Mouse (Mus musculus) heart, embryonic 14.5 days (tissue): ENCODE results near the gene Mstn. TPM values are rescaled to one million over a fixed set of nuclear protein-coding genes. Genes with fewer than 3 reads are reported as not detected.

ENCODE experiments used
- ATAC-seq: fragments of 200-750 bp; cut with Nextera tagmentation; 2 replicates; pipeline ENCODE4 v1.8.0; 2017; ENCODE audit warnings: low read depth, moderate TSS enrichment; ENCODE audit not compliant: insufficient number of reproducible peaks, insufficient read depth, low FRiP score
- H3K27ac ChIP-seq, 2 experiments: fragments of 200-500 bp in 1 of 2; fragments of 300-500 bp in 1 of 2; sonication (generic) in 1 of 2; replicated peaks in 1 of 2; 2 replicates each; pipeline ENCODE4 v1.5.1; 2012 to 2014; ENCODE audit warnings: low read depth in 2 of 2, low read length in 2 of 2, control low read depth in 1 of 2, mild to moderate bottlenecking in 1 of 2, mixed read lengths in 1 of 2; ENCODE audit not compliant: control insufficient read depth in 1 of 2, insufficient read depth in 1 of 2
- H3K27me3 ChIP-seq: fragments of 300-500 bp; sonication (generic); 2 replicates; pipeline ENCODE4 v1.6.1; 2014; ENCODE audit warnings: mild to moderate bottlenecking, low read length, control low read depth; ENCODE audit not compliant: control insufficient read depth, insufficient read depth
- H3K36me3 ChIP-seq: fragments of 300-500 bp; sonication (generic); 2 replicates; pipeline ENCODE4 v1.6.1; 2014; ENCODE audit warnings: mild to moderate bottlenecking, control low read depth, low read length, mixed read lengths; ENCODE audit not compliant: control insufficient read depth, insufficient read depth
- H3K4me1 ChIP-seq, 2 experiments: fragments of 200-500 bp in 1 of 2; fragments of 300-500 bp in 1 of 2; sonication (generic) in 1 of 2; 2 replicates each; pipeline ENCODE4 v1.6.1; 2012 to 2014; ENCODE audit warnings: low read length in 2 of 2, control low read depth in 1 of 2, mixed read lengths in 1 of 2; ENCODE audit not compliant: control insufficient read depth in 2 of 2, insufficient read depth in 2 of 2
- H3K4me2 ChIP-seq: fragments of 300-500 bp; sonication (generic); 2 replicates; pipeline ENCODE4 v1.6.1; 2014; ENCODE audit warnings: mild to moderate bottlenecking, low read length
- H3K4me3 ChIP-seq, 2 experiments: fragments of 200-500 bp in 1 of 2; fragments of 300-500 bp in 1 of 2; sonication (generic) in 1 of 2; 2 replicates each; pipeline ENCODE4 v1.5.1; 2012 to 2014; ENCODE audit warnings: low read length in 2 of 2, mild to moderate bottlenecking in 2 of 2, control low read depth in 1 of 2, low read depth in 1 of 2, moderate library complexity in 1 of 2; ENCODE audit not compliant: control insufficient read depth in 1 of 2, insufficient read depth in 1 of 2
- H3K9ac ChIP-seq: fragments of 300-500 bp; sonication (generic); 2 replicates; pipeline ENCODE4 v1.6.1; 2014; ENCODE audit warnings: mild to moderate bottlenecking, low read length
- H3K9me3 ChIP-seq: fragments of 300-500 bp; sonication (generic); 2 replicates; pipeline ENCODE4 v1.6.1; 2016; ENCODE audit warnings: low read length, control low read depth; ENCODE audit not compliant: control insufficient read depth
- WGBS: fragments of 180-500 bp; shearing (Covaris S2); extraction: QIAGEN DNeasy Blood & Tissue Kit; methylation state at CpG from one replicate; pipeline ENCODE4 v1.1.7; 2014; 5-methylcytosine and 5-hydroxymethylcytosine counted together
- polyA plus RNA-seq: library from polyadenylated mRNA; unstranded; fragments of >200 nt; fragmentation: Nextera tagmentation; extraction: Ambion mirVana; gene quantifications from 2 replicates; pipeline ENCODE4 v1.2.1, GENCODE M21; 2014

The Mstn gene
- polyA plus RNA-seq, 1 experiment from 2014 or later, result 3.9 TPM

DNA sequence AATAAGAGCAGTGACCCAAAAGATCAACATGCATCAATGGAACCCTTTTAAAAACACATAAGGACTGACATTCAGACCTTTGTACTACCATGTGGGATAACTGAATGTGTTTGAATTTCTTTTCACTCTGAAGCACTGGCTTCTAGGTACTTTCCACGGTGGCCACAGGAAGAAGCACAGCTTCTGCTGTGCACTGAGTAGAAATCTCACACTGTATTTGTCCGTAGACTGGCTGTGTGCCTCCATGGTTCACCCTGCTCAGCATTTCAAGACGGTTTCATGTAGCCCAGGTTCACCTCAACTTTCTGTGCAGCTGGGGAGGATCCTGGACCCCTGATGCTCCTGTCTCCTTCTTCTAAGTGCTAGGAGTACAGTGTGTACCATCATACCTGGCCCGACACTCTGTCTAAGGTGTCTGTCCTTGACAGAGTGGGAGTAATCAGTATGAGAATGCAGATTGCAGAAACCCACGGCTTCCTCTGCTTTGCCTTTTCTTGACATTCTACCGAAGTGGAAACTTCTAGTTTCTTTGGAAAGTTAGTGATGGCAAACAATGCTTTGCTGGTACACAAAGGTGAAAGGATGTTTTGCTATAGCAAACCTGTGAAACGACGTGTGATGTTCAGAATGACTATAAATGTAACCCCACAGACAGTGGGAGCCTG lies 11.5 kb upstream of the Mstn start:
- WGBS, result 77% methylated on average over 8 of the region's 8 CpGs

DNA sequence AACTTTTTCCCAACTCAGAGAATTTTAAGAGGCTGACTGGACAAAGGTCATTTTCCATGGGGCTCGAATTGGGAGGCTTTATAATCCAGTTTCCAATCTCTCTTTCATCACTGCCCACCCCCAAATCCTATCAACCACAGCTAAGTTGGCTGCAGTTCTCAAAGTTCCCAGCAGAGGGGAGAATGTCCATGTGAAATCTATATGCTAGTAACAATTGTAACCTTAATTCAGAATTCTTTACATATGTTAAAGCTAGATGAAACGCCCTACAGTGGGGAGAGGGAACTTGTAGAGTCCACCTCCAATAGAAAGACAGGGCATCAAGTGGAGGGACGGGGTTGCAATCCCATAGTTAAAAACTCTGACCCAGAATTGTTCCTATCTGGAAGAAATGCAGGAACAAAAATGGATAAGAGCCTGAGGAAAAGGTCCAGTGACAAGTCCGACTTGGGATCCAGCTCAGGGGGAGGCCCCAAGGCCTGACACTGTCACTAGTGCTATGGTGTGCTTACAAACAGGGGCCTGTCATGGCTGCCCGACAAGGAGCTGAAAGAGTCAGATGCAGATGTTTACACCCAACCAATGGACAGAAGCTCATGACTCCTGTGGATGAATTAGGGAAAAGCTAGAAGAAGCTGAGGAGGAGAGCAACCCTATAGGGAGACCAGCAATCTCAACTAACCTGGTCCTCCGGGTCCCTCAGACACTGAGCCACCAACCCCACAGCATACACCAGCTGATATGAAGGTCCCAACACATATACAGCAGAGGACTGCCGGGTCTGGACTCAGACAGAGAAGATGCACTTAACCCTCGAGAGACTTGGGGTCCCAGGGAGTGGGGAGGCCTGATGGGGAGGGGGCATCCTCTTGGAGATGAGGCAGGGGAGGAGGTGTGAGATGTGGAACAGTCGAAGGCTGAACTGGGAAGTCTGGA lies 8.1 kb upstream of the Mstn start:
- 40% methylated on average over 9 of the region's 9 CpGs for WGBS
- H3K9me3 ChIP-seq, result no peaks in the 10 kb centered on the region

More for the DNA sequence above, 11.5 kb upstream of the Mstn start:
- Histone ChIP-seq H3K27me3 (no peaks in the 10 kb centered on the region), H3K36me3 (no peaks in the 10 kb centered on the region), H3K4me1 (no peaks in the 10 kb centered on the region), H3K9ac (no peak overlapping the region), H3K4me3 (no peak overlapping the region), H3K4me2 (no peak overlapping the region), H3K9me3 (no peaks in the 10 kb centered on the region), H3K27ac (no peak overlapping the region)
- ATAC-seq, result no peak

DNA sequence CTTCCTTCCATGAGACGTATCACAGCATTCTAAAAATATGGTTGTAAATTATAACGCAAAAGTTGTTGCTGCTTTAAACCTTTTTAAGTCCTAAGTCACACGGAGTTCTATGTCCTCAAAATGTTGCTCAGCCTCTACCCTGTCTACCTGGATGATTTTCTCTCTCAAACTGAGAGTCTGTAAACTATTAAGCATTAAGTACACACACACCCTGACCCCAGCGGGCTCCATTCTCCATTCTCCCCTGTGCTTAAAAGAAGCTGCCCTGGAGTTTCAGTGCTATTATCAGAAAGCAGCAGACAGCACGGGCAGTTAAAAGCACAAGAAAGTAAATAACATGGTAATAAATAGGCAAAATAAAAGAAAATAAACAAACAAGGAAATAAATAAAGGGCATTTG lies 2.3 kb upstream of the Mstn start:
- Histone ChIP-seq H3K36me3 (no peaks in the 10 kb centered on the region), H3K9ac (no peak overlapping the region; the same call in 1 of the 2 replicates), H3K9me3 (no peaks in the 10 kb centered on the region), H3K27ac (no peak overlapping the region), H3K27me3 (no peaks in the 10 kb centered on the region), H3K4me1 (peaks cover 4 to 10% of the 10 kb centered on the region in 2 experiments; a peak in 2 of 4 replicates), H3K4me3 (no peak overlapping the region), H3K4me2 (no peak overlapping the region)
- ATAC-seq, result no peak
- 83% methylated on average over 5 of the region's 5 CpGs for WGBS

More for the DNA sequence above, 8.1 kb upstream of the Mstn start:
- H3K9ac ChIP-seq, result no peak overlapping the region
- no peak overlapping the region for H3K27ac ChIP-seq
- H3K4me1 ChIP-seq, result no peaks in the 10 kb centered on the region
- no peak for ATAC-seq
- no peaks in the 10 kb centered on the region for H3K36me3 ChIP-seq
- H3K4me3 ChIP-seq, result no peak overlapping the region
- no peak overlapping the region for H3K4me2 ChIP-seq
- H3K27me3 ChIP-seq, result no peaks in the 10 kb centered on the region

DNA sequence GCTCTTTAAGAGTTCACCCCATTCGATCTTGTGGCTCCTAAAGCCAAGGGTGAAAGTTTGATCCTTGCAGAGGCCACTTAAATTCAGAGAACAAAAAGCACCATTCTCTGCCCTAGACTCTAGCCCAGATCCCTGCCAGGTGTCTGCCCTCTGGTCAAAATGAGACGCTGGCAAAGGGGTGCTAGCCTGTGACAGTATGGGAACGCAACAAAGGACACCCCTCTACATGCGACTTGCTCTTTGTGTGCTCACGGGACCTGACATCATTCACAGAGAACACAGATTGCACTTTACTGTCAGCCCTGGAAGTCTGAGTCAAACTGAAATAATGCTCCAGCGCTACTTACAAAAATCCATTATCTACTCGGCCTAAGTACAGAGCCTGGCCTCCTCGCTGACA lies 941 bp upstream of the Mstn start:
- Histone ChIP-seq H3K4me2 (peak overlapping the region; percentile 34), H3K9ac (no peak overlapping the region), H3K9me3 (no peaks in the 10 kb centered on the region), H3K36me3 (no peaks in the 10 kb centered on the region), H3K4me1 (peaks cover 4 to 10% of the 10 kb centered on the region in 2 experiments; a peak in 2 of 4 replicates), H3K4me3 (no peak overlapping the region), H3K27me3 (no peaks in the 10 kb centered on the region), H3K27ac (peak overlapping the region; percentile 3 to 38; a peak in 2 of 4 replicates)
- ATAC-seq, result no peak
- 34% methylated on average over 8 of the region's 8 CpGs for WGBS

DNA sequence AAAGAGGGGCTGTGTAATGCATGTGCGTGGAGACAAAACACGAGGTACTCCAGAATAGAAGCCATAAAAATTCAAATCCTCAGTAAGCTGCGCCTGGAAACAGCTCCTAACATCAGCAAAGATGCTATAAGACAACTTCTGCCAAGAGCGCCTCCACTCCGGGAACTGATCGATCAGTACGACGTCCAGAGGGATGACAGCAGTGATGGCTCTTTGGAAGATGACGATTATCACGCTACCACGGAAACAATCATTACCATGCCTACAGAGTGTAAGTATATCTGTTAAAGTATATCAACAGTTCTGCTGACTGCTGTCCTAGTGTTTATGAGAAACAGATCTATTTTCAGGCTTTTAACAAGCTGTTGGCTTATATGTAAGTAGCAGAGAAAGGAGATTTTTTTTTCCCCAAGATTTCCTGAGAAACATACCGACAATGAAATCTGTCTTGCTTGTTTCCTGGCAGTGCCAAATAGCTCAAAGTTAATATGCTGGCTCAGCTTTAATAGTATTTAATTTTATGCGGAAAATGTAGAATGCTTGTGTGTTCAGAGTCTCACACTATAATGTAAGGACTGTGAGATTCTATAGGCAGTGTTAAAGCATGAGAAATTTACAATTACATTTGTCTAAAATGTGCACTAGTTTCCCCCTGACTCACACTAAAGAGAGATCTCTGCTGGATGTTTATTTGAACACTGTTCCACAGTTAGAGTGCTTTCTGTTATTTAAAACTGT lies 600 bp downstream of the Mstn start:
- Histone ChIP-seq H3K4me2 (peak overlapping the region; percentile 12; the same call in 1 of the 2 replicates), H3K9me3 (no peaks in the 10 kb centered on the region), H3K4me3 (no peak overlapping the region), H3K27ac (no peak overlapping the region; a peak in 1 of 4 replicates), H3K36me3 (no peaks in the 10 kb centered on the region), H3K9ac (no peak overlapping the region), H3K4me1 (peaks cover 4 to 10% of the 10 kb centered on the region in 2 experiments; a peak in 2 of 4 replicates), H3K27me3 (no peaks in the 10 kb centered on the region)
- WGBS, result 57% methylated on average over 13 of the region's 13 CpGs
- ATAC-seq, result no peak

DNA sequence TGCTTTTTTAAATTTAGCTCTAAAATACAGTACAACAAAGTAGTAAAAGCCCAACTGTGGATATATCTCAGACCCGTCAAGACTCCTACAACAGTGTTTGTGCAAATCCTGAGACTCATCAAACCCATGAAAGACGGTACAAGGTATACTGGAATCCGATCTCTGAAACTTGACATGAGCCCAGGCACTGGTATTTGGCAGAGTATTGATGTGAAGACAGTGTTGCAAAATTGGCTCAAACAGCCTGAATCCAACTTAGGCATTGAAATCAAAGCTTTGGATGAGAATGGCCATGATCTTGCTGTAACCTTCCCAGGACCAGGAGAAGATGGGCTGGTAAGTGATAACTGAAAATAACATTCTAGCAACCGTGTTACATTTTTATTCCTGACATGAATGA lies 2.5 kb downstream of the Mstn start:
- Histone ChIP-seq H3K4me1 (peaks cover 4 to 10% of the 10 kb centered on the region in 2 experiments; a peak in 2 of 4 replicates), H3K27me3 (no peaks in the 10 kb centered on the region), H3K27ac (no peak overlapping the region), H3K9me3 (no peaks in the 10 kb centered on the region), H3K4me2 (no peak overlapping the region), H3K9ac (no peak overlapping the region), H3K4me3 (no peak overlapping the region), H3K36me3 (no peaks in the 10 kb centered on the region)
- WGBS, result 83% methylated on average over 4 of the region's 4 CpGs
- ATAC-seq, result no peak

DNA sequence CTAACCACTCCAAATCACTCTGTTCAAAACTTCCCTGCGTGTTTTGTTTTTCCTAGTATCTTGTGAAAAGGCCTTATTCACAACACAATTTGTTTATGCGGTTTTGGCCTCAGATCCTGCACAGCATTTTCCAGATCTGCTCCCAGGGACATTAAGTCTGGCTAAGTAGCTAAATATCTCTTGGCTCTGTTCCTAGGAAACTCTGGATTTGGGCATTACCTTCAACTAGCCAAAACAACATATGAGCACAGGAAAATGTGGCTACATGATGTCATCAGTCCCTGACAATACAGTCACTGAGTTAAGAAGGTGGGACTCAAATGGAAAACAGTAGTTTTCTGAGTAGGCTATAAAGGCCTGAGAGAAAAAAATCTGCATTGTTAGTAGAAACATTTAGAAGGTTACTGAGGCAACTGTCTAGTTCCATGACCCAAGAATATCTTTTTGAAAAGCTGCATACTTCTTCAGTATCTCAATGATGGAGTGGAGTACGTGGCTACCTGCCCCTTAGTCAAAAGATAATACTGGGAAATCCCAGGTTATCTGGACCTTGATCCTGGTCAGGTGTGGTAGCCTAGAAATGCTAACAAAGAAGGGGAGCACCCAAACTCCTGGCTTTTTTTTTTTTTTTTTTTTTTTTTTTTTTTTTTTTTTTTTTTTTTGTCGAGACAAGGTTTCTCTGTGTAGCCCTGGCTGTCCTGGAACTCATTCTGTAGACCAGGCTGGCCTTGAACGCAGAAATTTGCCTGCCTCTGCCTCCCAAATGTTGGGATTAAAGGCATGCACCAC lies 8.5 kb downstream of the Mstn start:
- ATAC-seq, result no peak

More for the DNA sequence above, 8.5 kb downstream of the Mstn start:
- H3K36me3 ChIP-seq, result no peaks in the 10 kb centered on the region
- 68% methylated on average over 4 of the region's 5 CpGs for WGBS
- no peak overlapping the region for H3K27ac ChIP-seq
- no peak overlapping the region for H3K4me2 ChIP-seq
- H3K4me3 ChIP-seq, result no peak overlapping the region
- no peaks in the 10 kb centered on the region for H3K9me3 ChIP-seq
- no peak overlapping the region for H3K9ac ChIP-seq
- no peaks in the 10 kb centered on the region for H3K4me1 ChIP-seq
- H3K27me3 ChIP-seq, result no peaks in the 10 kb centered on the region
